Mouse (Mus musculus): Measurements from ENCODE around the gene Miox.

GRCm38 (mm10) chr15:89352054-89352453 lies 17.9 kb downstream of the Miox start:
- no peak for TF ChIP-seq CTCF (IDR thresholded peaks at IDR 0.05; ENCODE audit: low read depth)
- TF ChIP-seq EP300 (optimal IDR thresholded peaks at IDR 0.05) = no peak
